Mouse (Mus musculus): Measurements from ENCODE around the gene B4galnt2. TPM values are rescaled to one million over a fixed set of nuclear protein-coding genes. Genes with fewer than 3 reads are reported as not detected.
A peak's percentile ranks its signal among the peaks of the same experiment; 100 is the strongest.
"Not testable (repeated sequence)": the region's sequence is repeated elsewhere in the genome, so short reads cannot be mapped to it uniquely, and the experiment has no call there.

The B4galnt2 gene
- total and polyA plus RNA-seq, 2 experiments from 2014 or later, result not detected

DNA sequence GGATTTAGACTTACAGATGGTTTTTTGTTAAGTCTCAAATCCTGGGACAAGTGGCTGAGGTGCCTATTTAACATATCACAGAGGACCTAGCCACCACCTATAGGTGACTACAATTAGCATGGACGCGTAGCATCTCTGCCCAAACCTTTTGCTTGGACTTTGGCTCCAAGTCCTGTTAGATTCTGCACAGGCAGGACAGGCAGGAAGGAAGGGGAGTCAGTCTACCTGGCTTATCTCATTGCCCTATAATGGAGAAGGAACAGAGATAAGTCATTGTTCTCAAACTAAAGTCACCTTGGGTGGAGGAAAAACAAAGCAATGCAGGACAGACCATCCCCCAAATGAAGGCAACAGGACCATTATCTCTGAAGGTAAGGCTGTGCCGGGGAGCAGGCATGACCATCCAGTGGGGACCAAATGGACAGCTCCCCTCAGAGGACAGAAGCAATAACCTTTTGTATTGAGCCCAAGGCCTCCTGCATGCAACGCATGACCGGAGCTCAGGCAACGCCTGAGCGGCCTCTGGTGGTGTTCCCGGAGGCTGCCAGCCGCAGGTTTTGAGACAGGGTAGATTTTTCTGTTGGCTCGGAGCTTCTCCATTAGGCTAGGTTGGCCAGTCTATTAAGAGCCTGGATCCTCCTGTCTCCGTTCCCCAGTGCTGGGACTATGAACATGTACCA, 25.3 kb upstream of the B4galnt2 start:
- no peak for ATAC-seq
- Histone ChIP-seq H3K9ac (no peak overlapping the region), H3K4me2 (ENCODE audit: low read depth) (no peak overlapping the region), H3K4me1 (ENCODE audit: insufficient read depth) (no peaks in the 10 kb centered on the region), H3K4me3 (ENCODE audit: low read depth, low read length) (no peak overlapping the region), H3K27me3 (ENCODE audit: insufficient read depth, low read length) (no peaks in the 10 kb centered on the region; the same call in 1 of the 2 replicates), H3K36me3 (ENCODE audit: insufficient read depth) (no peaks in the 10 kb centered on the region), H3K27ac (ENCODE audit: low read depth, low read length) (no peak overlapping the region), H3K9me3 (ENCODE audit: low read length) (no peaks in the 10 kb centered on the region)
- 42% methylated on average over 11 of the region's 11 CpGs for WGBS
- no peak for TF ChIP-seq CTCF (IDR thresholded peaks at IDR 0.05; ENCODE audit: low read depth)
- no peak for DNase-seq

GRCm38 (mm10) chr11:95936409-95936808, 21.7 kb upstream of the B4galnt2 start:
- H3K9me3 ChIP-seq (ENCODE audit: low read length), result no peaks in the 10 kb centered on the region
- ATAC-seq (no peak), DNase-seq (no peak)
- H3K4me3 ChIP-seq (ENCODE audit: low read depth, low read length), result no peak overlapping the region
- no peaks in the 10 kb centered on the region for H3K4me1 ChIP-seq (ENCODE audit: insufficient read depth)
- no peak for TF ChIP-seq CTCF (IDR thresholded peaks at IDR 0.05; ENCODE audit: low read depth)
- H3K27ac ChIP-seq (ENCODE audit: low read depth, low read length), result no peak overlapping the region
- H3K27me3 ChIP-seq (ENCODE audit: insufficient read depth, low read length), result no peaks in the 10 kb centered on the region; the same call in 1 of the 2 replicates
- no peak overlapping the region for H3K4me2 ChIP-seq (ENCODE audit: low read depth)
- H3K36me3 ChIP-seq (ENCODE audit: insufficient read depth), result no peaks in the 10 kb centered on the region
- 78% methylated on average over 6 of the region's 6 CpGs for WGBS
- H3K9ac ChIP-seq, result no peak overlapping the region

DNA sequence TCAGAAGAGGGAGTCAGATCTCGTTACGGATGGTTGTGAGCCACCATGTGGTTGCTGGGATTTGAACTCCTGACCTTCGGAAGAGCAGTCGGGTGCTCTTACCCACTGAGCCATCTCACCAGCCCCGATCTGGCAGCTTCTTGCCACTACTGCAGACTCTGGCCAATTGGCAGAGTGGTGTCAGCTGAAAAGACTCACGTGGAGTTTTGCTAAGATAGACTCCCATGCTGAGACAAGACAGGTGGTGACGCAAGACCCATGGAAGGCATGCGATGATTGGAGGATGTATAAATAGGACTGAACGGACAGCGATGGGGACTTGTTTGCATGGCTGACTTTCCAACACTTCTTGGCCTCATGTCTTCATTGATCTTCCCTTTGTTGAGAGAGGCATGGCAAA, 17.5 kb upstream of the B4galnt2 start:
- not testable (repeated sequence) for H3K4me2 ChIP-seq (ENCODE audit: low read depth); H3K4me1 ChIP-seq (ENCODE audit: insufficient read depth); H3K9me3 ChIP-seq (ENCODE audit: low read length); H3K27me3 ChIP-seq (ENCODE audit: insufficient read depth, low read length); H3K27ac ChIP-seq (ENCODE audit: low read depth, low read length); H3K9ac ChIP-seq; H3K36me3 ChIP-seq (ENCODE audit: insufficient read depth); ATAC-seq; DNase-seq; H3K4me3 ChIP-seq (ENCODE audit: low read depth, low read length)
- WGBS, result 92% methylated on average over 8 of the region's 10 CpGs

DNA sequence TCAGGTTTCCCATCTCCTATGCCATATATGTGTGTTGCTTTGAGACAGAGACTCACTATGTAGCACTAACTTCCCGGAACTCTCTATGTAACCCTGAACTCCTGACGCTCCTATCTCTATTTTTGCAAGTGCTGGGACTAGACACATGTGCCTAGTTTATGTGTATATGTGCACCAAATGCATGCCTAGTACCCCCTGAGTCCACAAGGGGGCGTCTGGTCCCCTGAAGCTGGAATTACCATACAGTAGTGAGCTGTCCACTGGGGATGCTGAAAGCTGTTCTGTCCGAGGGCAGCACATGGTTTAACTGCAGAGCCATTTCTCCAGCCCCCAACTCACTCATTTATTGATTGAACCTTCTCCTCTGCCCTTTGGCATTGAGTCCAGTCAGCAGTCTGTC, 11.7 kb upstream of the B4galnt2 start:
- DNase-seq (no peak), ATAC-seq (no peak)
- no peak overlapping the region for H3K4me3 ChIP-seq (ENCODE audit: low read depth, low read length)
- H3K9me3 ChIP-seq (ENCODE audit: low read length), result 0 out of 2 replicates have a peak, but pooled peaks cover 4% of the 10 kb centered on the region
- WGBS, result 68% methylated on average over 4 of the region's 4 CpGs
- 0 out of 2 replicates have a peak, but pooled peaks have one; percentile 4 for TF ChIP-seq CTCF (IDR thresholded peaks at IDR 0.05; ENCODE audit: low read depth)
- H3K9ac ChIP-seq, result no peak overlapping the region
- H3K27ac ChIP-seq (ENCODE audit: low read depth, low read length), result no peak overlapping the region
- H3K4me1 ChIP-seq (ENCODE audit: insufficient read depth), result no peaks in the 10 kb centered on the region
- H3K27me3 ChIP-seq (ENCODE audit: insufficient read depth, low read length), result no peaks in the 10 kb centered on the region
- H3K4me2 ChIP-seq (ENCODE audit: low read depth), result no peak overlapping the region
- H3K36me3 ChIP-seq (ENCODE audit: insufficient read depth), result no peaks in the 10 kb centered on the region

GRCm38 (mm10) chr11:95925976-95926375, 11.3 kb upstream of the B4galnt2 start:
- Histone ChIP-seq H3K4me3 (ENCODE audit: low read depth, low read length) (no peak overlapping the region), H3K27ac (ENCODE audit: low read depth, low read length) (no peak overlapping the region), H3K4me1 (ENCODE audit: insufficient read depth) (no peaks in the 10 kb centered on the region), H3K9me3 (ENCODE audit: low read length) (0 out of 2 replicates have a peak, but pooled peaks cover 4% of the 10 kb centered on the region), H3K36me3 (ENCODE audit: insufficient read depth) (no peaks in the 10 kb centered on the region), H3K4me2 (ENCODE audit: low read depth) (no peak overlapping the region), H3K9ac (no peak overlapping the region), H3K27me3 (ENCODE audit: insufficient read depth, low read length) (no peaks in the 10 kb centered on the region)
- no peak for TF ChIP-seq CTCF (IDR thresholded peaks at IDR 0.05; ENCODE audit: low read depth)
- ATAC-seq (no peak), DNase-seq (no peak)
- 91% methylated on average over 5 of the region's 5 CpGs for WGBS

DNA sequence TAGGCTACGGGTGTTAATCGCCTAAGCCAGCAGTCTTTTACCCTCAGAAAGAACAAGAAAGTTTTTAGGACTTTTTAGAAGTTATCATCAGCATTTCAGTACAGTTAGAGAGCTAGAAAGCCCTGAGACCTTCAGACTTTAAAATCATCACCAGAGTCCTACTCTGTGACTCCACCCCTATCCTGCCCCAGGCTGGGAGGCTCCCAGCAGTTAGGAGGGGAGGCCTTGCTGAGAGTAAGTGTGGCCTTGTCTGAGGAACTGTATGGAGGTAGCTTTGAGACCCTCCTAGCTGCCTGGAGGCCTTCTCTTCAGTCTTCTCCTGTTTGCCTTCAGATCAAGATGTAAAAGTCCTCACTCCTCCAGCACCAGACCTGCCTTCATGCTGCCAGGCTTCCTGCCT, 9.5 kb upstream of the B4galnt2 start:
- no peak overlapping the region for H3K27ac ChIP-seq (ENCODE audit: low read depth, low read length)
- H3K27me3 ChIP-seq (ENCODE audit: insufficient read depth, low read length), result peaks cover 3% of the 10 kb centered on the region
- H3K9ac ChIP-seq, result no peak overlapping the region
- H3K4me1 ChIP-seq (ENCODE audit: insufficient read depth), result no peaks in the 10 kb centered on the region
- H3K36me3 ChIP-seq (ENCODE audit: insufficient read depth), result no peaks in the 10 kb centered on the region
- WGBS, result 9% methylated on average over 2 of the region's 2 CpGs
- H3K4me3 ChIP-seq (ENCODE audit: low read depth, low read length), result no peak overlapping the region
- DNase-seq, result no peak
- no peak overlapping the region for H3K4me2 ChIP-seq (ENCODE audit: low read depth)
- no peak for TF ChIP-seq CTCF (IDR thresholded peaks at IDR 0.05; ENCODE audit: low read depth)
- no peak for ATAC-seq
- 0 out of 2 replicates have a peak, but pooled peaks cover 4% of the 10 kb centered on the region for H3K9me3 ChIP-seq (ENCODE audit: low read length)

DNA sequence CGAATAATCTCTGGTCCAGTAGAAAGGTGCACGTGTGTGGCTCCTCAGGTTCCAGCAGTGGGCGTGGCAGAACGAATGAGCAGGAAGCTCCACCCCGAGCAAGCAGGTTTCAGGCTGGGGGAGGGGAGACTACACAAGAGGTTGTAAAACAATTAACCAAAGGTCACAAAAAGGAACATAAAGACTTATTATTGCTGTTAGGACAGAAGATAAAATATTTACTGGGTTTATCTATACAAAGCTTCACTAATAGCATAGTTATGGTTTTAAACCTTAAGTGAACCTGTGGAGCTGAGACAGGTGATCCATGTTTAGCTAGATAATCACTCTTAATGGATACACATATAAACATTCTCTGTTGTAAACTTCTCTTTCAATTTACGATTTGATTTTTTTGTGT, 8.8 kb upstream of the B4galnt2 start:
- ATAC-seq; H3K9me3 ChIP-seq (ENCODE audit: low read length); H3K4me2 ChIP-seq (ENCODE audit: low read depth); H3K27ac ChIP-seq (ENCODE audit: low read depth, low read length); H3K9ac ChIP-seq; H3K4me3 ChIP-seq (ENCODE audit: low read depth, low read length); H3K4me1 ChIP-seq (ENCODE audit: insufficient read depth); DNase-seq; H3K27me3 ChIP-seq (ENCODE audit: insufficient read depth, low read length); H3K36me3 ChIP-seq (ENCODE audit: insufficient read depth): not testable (repeated sequence)
- WGBS, result under 1% methylated on average over 4 of the region's 6 CpGs
